Mouse (Mus musculus) left cerebral cortex, postnatal 25 days (tissue): ENCODE results near the gene St13. TPM values are rescaled to one million over a fixed set of nuclear protein-coding genes. Genes with fewer than 3 reads are reported as not detected.

Experiments
- DNase-seq, 2 experiments: peaks; one replicate each; pipeline ENCODE4 v3.0.0; 2022; ENCODE audit warnings: low spot score in 2 of 2, mixed read lengths in 1 of 2
- intact Hi-C: fragments of 180-260 bp; cut with DNase I; formaldehyde crosslinking; loops from one replicate; pipeline ENCODE4 v1.15.1; 2025
- total RNA-seq, 2 experiments: library from RNA; stranded (reverse); gene quantifications; 2 replicates each; pipeline ENCODE4 v1.2.3; 2021

St13 gene
- total RNA-seq, 2 experiments from 2014 or later: 165 TPM

GRCm38 (mm10) chr15:81330816-81331433 is 69.0 kb downstream of the St13 start:
- no peak for DNase-seq
- intact Hi-C loops: no loop called here

GRCm38 (mm10) chr15:81329721-81330369 is 70.0 kb downstream of the St13 start:
- intact Hi-C loops: no loop called here
- DNase-seq: no peak

- DNase-seq: no peak
- intact Hi-C loops: no loop called here
These were observed 72.4 kb downstream of the St13 start for GRCm38 (mm10) chr15:81327501-81327900.

- intact Hi-C loops: no loop called here
- DNase-seq: no peak
These were observed 74.9 kb downstream of the St13 start for GRCm38 (mm10) chr15:81324979-81325378.

GRCm38 (mm10) chr15:81320137-81320536 is 79.7 kb downstream of the St13 start:
- intact Hi-C loops: no loop called here

GRCm38 (mm10) chr15:81319462-81319861 is 80.4 kb downstream of the St13 start:
- DNase-seq: peak in 1 of 2 experiments; percentile 44
- intact Hi-C loops: no loop called here

More at GRCm38 (mm10) chr15:81320137-81320536, 79.7 kb downstream of the St13 start:
- DNase-seq: peak in 1 of 2 experiments; percentile 76

GRCm38 (mm10) chr15:81313928-81314327 is 85.9 kb downstream of the St13 start:
- intact Hi-C loops: no loop called here
- DNase-seq: no peak

Other genes starting within 250 kb of the St13 start
- 10 to 100 TPM; 65.0 to 71.8 TPM for gene Mrtfa, start 209.3 kb downstream of the St13 start, total RNA-seq
- gene Mchr1, start 164.6 kb downstream of the St13 start, total RNA-seq: 10 to 100 TPM; 21.5 to 26.7 TPM
- gene Slc25a17, start 39.3 kb downstream of the St13 start, total RNA-seq: 10 to 100 TPM; 42.1 to 43.1 TPM
- gene Xpnpep3, start 61 bp upstream of the St13 start, total RNA-seq: 10 to 100 TPM; 13.2 to 14.9 TPM
- not detected for gene Dnajb7, start 8.2 kb upstream of the St13 start, total RNA-seq
- 100 to 1,000 TPM; 132 to 133 TPM for gene Rbx1, start 66.2 kb upstream of the St13 start, total RNA-seq
- 10 to 100 TPM; 64.1 to 66.4 TPM for gene Ep300, start 185.3 kb upstream of the St13 start, total RNA-seq